Mouse (Mus musculus) ES-Bruce4 (cell line): ENCODE data around the gene Map3k12.

Source experiments
- EP300 ChIP-seq: IDR thresholded peaks from 2 replicates; pipeline ENCODE4 v1.6.1; 2011; ENCODE audit warnings: low read depth, low read length; ENCODE audit not compliant: insufficient read depth
- POLR2A ChIP-seq: IDR thresholded peaks from one replicate; pipeline ENCODE4 v1.8.1; 2011; ENCODE audit warnings: low read length; ENCODE audit not compliant: insufficient read depth

- TF ChIP-seq POLR2A (no peak), EP300 (no peak)
These were observed 31.0 kb downstream of the Map3k12 start for GRCm38 (mm10) chr15:102485853-102486252.
